Mouse (Mus musculus): Measurements from ENCODE around the gene Slc5a10.
"Not testable (repeated sequence)": the region's sequence is repeated elsewhere in the genome, so short reads cannot be mapped to it uniquely, and the experiment has no call there.

Slc5a10 gene

GRCm38 (mm10) chr11:61647110-61647910, 73.3 kb downstream of the Slc5a10 start:
- no peak for DNase-seq

- DNase-seq: no peak
Measured at GRCm38 (mm10) chr11:61646499-61647039, 74.1 kb downstream of the Slc5a10 start.

- DNase-seq: no peak
Measured at GRCm38 (mm10) chr11:61645357-61645857, 75.2 kb downstream of the Slc5a10 start.

GRCm38 (mm10) chr11:61644576-61645326, 75.9 kb downstream of the Slc5a10 start:
- DNase-seq: peak; percentile 47

- no peak for DNase-seq
Measured at GRCm38 (mm10) chr11:61643184-61643961, 77.3 kb downstream of the Slc5a10 start.

- no peak for DNase-seq
Measured at GRCm38 (mm10) chr11:61642106-61642505, 78.5 kb downstream of the Slc5a10 start.

- not testable (repeated sequence) for DNase-seq
Measured at GRCm38 (mm10) chr11:61640585-61640984, 80.0 kb downstream of the Slc5a10 start.

- no peak for DNase-seq
Measured at GRCm38 (mm10) chr11:61639601-61640177, 80.9 kb downstream of the Slc5a10 start.

GRCm38 (mm10) chr11:61638764-61639536, 81.7 kb downstream of the Slc5a10 start:
- DNase-seq: no peak

- DNase-seq: no peak
Measured at GRCm38 (mm10) chr11:61637856-61638255, 82.8 kb downstream of the Slc5a10 start.

GRCm38 (mm10) chr11:61637413-61637812, 83.2 kb downstream of the Slc5a10 start:
- DNase-seq: no peak

GRCm38 (mm10) chr11:61636309-61636708, 84.3 kb downstream of the Slc5a10 start:
- not testable (repeated sequence) for DNase-seq

GRCm38 (mm10) chr11:61629621-61630020, 91.0 kb downstream of the Slc5a10 start:
- no peak for DNase-seq

- DNase-seq: no peak
Measured at GRCm38 (mm10) chr11:61626509-61626908, 94.1 kb downstream of the Slc5a10 start.

GRCm38 (mm10) chr11:61625136-61625535, 95.5 kb downstream of the Slc5a10 start:
- DNase-seq: peak; percentile 42

Data from right cerebral cortex, postnatal 25 days (tissue).